Mouse (Mus musculus) megakaryocyte, embryonic 14.5 days (primary cell): ENCODE data around the gene Pigyl. TPM values are rescaled to one million over a fixed set of nuclear protein-coding genes. Genes with fewer than 3 reads are reported as not detected.
"Not testable (repeated sequence)": the region's sequence is repeated elsewhere in the genome, so short reads cannot be mapped to it uniquely, and the experiment has no call there.

ENCODE experiments used
- H3K27me3 ChIP-seq: replicated peaks from 2 replicates; pipeline ENCODE3; 2012; ENCODE audit warnings: inconsistent platforms
- H3K36me3 ChIP-seq: replicated peaks from 2 replicates; pipeline ENCODE3; 2012; ENCODE audit warnings: low read length, inconsistent platforms, mixed read lengths
- H3K4me1 ChIP-seq: 2 replicates; pipeline ENCODE4 v1.6.1; 2012; ENCODE audit warnings: inconsistent platforms
- H3K4me3 ChIP-seq: replicated peaks from 2 replicates; pipeline ENCODE3; 2012; ENCODE audit warnings: moderate library complexity, mild to moderate bottlenecking, inconsistent platforms
- H3K9me3 ChIP-seq: 2 replicates; pipeline ENCODE4 v1.6.1; 2012; ENCODE audit warnings: inconsistent platforms
- FLI1 ChIP-seq: IDR thresholded peaks from 2 replicates; pipeline ENCODE4 v1.6.1; 2012; ENCODE audit warnings: low read length, inconsistent platforms, mixed read lengths
- GATA1 ChIP-seq: IDR thresholded peaks from 3 replicates; pipeline ENCODE4 v1.6.1; 2012; ENCODE audit warnings: mixed read lengths, low read length, inconsistent platforms, borderline replicate concordance
- polyA plus RNA-seq: library from polyadenylated mRNA; stranded (reverse); fragments of >175 nt; gene quantifications from 2 replicates; pipeline ENCODE4 v1.2.3, GENCODE M21; 2012; ENCODE audit warnings: low replicate concordance; ENCODE audit not compliant: insufficient read depth

Pigyl gene
- polyA plus RNA-seq, 1 experiment, result 28.4 TPM

DNA sequence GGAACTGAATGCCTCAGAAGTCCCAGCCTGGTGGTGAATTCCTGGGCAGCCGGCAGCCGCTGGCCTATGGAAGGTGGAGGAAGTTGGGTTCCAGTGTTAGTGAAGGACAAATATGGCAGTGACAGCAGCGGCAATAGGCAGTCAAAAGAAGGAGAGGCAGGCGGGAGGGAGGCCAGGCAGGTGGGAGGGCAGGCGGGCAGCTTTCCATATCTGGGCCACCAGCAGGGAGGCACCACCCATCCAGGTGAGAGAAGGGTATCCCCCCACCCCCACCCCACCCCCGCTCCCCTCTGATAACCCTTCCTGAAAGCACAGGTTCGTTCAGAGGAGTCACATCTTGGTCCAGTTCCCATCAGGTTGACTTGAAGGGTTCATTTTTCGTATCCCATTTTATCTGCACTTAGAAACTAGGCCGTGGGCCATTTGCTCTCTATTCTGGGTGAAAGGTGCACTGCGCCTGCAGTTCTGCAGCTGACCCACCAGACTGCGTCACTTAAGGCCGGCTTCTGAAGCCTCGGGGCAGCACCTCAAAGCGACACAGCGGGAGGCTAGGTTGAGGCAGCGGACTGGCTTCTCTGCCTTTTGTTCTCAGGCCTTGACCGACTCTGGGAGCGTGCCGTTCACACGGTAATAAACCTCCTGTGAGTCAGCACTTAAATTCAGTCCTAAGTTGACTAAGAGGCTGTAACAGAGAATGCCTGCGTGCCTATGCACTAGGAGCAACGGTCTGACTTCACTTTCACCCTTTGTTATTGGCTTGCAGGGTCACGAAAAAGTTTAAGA lies 19.7 kb upstream of the Pigyl start:
- no peak for TF ChIP-seq FLI1
- H3K4me1 ChIP-seq, result peaks cover 4% of the 10 kb centered on the region

GRCm38 (mm10) chr9:22138480-22138879 lies 18.2 kb upstream of the Pigyl start:
- TF ChIP-seq GATA1 (no peak), FLI1 (no peak)
- peaks cover 7% of the 10 kb centered on the region for H3K4me1 ChIP-seq

More for the DNA sequence above, 19.7 kb upstream of the Pigyl start:
- Histone ChIP-seq H3K36me3 (no peaks in the 10 kb centered on the region), H3K9me3 (peaks cover 12% of the 10 kb centered on the region), H3K4me3 (no peak overlapping the region), H3K27me3 (peaks cover 14% of the 10 kb centered on the region)

DNA sequence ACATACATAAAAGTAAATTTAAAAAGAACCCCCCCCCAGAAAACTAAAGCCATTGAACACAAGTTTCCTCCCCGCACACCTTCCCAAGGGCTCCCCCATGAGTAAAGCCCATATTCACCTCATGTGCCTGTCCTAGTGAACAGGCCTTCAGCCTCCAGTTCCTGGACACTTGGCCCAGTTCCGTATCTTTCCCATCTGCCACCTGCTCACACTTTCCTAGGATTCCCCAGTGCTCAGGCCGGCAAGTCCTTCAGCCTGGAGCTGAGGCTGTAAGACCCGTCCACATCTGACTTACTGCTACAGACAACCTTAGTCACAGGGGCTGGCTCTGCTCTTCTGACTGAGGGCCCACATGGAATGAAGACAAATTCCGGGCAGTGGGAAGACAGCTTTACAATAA lies 16.9 kb upstream of the Pigyl start:
- no peak overlapping the region for H3K4me3 ChIP-seq
- H3K27me3 ChIP-seq, result peaks cover 9% of the 10 kb centered on the region
- H3K9me3 ChIP-seq, result peaks cover 9% of the 10 kb centered on the region; the same call in 1 of the 2 replicates
- no peaks in the 10 kb centered on the region for H3K36me3 ChIP-seq
- TF ChIP-seq GATA1 (no peak), FLI1 (no peak)
- H3K4me1 ChIP-seq, result peaks cover 10% of the 10 kb centered on the region

More at GRCm38 (mm10) chr9:22138480-22138879, 18.2 kb upstream of the Pigyl start:
- Histone ChIP-seq H3K27me3 (peaks cover 9% of the 10 kb centered on the region), H3K9me3 (peaks cover 9% of the 10 kb centered on the region; the same call in 1 of the 2 replicates), H3K4me3 (no peak overlapping the region), H3K36me3 (no peaks in the 10 kb centered on the region)

DNA sequence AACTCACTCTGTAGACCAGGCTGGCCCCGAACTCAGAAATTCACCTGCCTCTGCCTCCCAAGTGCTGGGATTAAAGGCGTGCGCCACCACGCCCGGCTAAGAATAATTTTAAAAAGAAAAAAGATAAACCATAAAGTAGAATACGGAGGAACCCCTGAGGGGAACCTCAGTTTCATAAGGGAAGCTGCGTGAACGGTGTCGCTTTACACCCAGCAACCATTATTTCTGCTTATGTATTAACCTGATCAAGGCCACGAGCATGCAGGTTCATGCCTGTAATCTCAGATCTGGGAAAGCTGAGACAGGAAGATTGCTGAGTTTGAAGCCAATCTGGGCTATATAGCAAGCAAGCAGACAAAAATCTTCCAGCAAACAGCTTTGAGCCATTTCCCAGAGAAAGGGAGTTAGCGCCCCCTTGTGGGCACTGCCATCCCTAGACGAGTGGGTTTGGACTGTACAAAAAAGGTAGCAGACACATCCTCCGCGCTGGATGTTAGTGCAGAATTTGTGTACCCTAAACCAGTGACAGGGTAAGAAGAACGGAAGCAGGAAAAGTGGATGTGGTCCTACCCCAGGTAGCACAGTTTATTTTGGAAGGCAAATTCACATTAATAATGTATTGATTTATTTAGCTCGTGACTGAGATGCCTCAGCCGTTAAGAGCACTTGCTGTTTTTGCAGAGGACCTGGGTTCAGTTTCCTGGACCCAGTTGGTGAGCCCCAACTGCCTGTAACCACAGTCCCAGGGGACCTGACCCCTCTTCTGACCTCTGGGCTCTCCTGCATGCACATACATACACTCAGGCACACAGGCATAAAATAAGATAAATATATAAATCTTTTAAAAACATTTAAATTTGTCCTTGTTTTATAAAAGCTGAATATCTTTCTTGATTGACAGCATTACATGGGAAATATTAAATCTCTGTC lies 13.3 kb upstream of the Pigyl start:
- no peak overlapping the region for H3K4me3 ChIP-seq
- H3K4me1 ChIP-seq, result peaks cover 10% of the 10 kb centered on the region
- TF ChIP-seq FLI1 (no peak), GATA1 (no peak)

DNA sequence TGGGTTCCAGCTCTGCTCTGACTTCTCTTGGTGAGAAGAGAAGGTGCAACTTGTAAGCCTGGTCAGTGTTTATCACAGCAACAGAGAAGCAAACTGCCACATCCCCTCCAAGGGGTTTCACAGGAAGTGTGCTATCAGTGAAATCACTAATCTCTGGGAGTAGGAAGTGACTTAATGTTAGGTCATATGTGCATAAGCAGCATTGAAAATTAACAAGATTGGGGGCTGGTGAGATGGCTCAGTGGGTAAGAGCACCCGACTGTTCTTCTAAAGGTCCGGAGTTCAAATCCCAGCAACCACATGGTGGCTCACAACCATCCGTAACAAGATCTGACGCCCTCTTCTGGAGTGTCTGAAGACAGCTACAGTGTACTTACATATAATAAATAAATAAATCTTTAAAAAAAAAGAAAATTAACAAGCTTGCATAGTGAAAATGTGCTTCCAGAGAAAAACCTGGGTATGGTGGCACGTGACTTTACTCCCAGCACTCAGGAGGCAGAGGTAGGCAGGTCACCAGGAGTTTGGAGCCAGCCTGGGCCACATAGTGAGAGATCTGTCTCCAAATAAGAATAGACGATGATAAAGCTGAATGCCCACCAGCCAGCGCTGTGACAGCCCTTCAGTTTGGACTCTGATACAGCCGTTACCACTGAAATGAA lies 12.2 kb upstream of the Pigyl start:
- Histone ChIP-seq H3K4me1 (peaks cover 10% of the 10 kb centered on the region), H3K9me3 (peaks cover 17% of the 10 kb centered on the region), H3K4me3 (no peak overlapping the region), H3K36me3 (no peaks in the 10 kb centered on the region), H3K27me3 (peaks cover 8% of the 10 kb centered on the region)
- TF ChIP-seq GATA1, result no peak
- no peak for TF ChIP-seq FLI1

More for the DNA sequence above, 13.3 kb upstream of the Pigyl start:
- Histone ChIP-seq H3K9me3 (peaks cover 18% of the 10 kb centered on the region), H3K36me3 (no peaks in the 10 kb centered on the region), H3K27me3 (peaks cover 7% of the 10 kb centered on the region)

DNA sequence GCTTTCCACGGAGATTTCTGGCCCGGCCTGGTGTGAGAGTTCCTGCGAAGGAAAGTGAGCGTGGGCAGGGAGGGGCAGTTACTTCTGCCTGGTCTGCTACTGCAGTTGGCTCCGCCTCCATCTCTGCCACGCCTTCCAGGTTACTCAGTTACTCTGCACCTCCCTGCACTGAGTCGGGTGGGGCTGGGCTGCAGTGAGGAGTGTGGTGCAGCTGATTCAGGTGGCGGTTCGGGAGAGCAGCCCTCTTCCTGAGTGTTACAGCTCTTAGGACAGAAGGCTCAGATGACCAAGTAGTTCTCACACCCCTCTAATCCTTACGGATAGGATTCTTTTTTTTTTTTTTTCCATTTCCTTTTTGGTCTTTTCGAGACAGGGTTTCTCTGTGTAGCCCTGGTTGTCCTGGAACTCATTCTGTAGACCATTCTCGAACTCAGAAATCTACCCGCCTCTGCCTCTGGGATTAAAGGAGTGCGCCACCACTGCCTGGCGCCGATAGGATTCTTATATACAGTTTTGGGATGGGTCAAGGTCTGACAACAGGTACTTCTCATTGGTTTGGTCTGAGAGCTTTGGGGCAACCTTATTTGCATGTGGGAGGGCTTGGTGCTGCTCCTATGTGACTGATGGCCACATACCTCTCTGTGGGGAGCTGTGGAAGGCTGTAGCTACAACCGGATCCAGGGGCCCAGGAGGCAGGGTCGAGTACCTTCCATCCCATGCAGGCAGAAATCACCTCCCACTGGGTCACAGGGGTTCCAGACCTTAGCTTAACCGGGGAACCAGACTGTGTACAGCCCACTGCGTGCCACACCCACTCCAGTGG lies 7.0 kb upstream of the Pigyl start:
- Histone ChIP-seq H3K4me3 (no peak overlapping the region), H3K36me3 (no peaks in the 10 kb centered on the region), H3K4me1 (no peaks in the 10 kb centered on the region), H3K9me3 (peaks cover 16% of the 10 kb centered on the region), H3K27me3 (peaks cover 13% of the 10 kb centered on the region)
- no peak for TF ChIP-seq GATA1
- TF ChIP-seq FLI1, result no peak

GRCm38 (mm10) chr9:22150249-22150693 lies 6.4 kb upstream of the Pigyl start:
- H3K27me3 ChIP-seq, result peaks cover 13% of the 10 kb centered on the region
- not testable (repeated sequence) for H3K36me3 ChIP-seq, H3K4me3 ChIP-seq

DNA sequence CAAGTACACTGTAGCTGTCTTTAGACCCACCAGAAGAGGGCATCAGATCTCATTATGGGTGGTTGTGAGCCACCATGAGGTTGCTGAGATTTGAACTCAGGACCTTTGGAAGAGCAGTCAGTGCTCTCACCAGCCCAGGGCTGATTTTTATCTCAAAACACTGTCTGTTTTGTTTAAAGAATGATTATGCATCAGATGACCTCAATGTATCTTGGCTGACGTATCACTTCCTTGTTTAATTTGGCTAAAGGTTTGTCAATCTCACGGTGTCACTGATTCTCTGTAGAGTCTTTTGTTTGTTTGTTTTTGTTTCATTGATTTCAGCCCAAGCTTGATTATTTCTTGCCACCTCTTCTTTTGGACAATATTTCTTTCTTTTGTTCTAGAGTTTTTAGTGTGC lies 5.7 kb upstream of the Pigyl start:
- peaks cover 13% of the 10 kb centered on the region for H3K27me3 ChIP-seq
- peaks cover 8% of the 10 kb centered on the region for H3K4me1 ChIP-seq
- H3K9me3 ChIP-seq, result peaks cover 16% of the 10 kb centered on the region
- H3K4me3 ChIP-seq, result no peak overlapping the region
- TF ChIP-seq FLI1 (no peak), GATA1 (no peak)
- H3K36me3 ChIP-seq, result no peaks in the 10 kb centered on the region

More at GRCm38 (mm10) chr9:22150249-22150693, 6.4 kb upstream of the Pigyl start:
- not testable (repeated sequence) for H3K4me1 ChIP-seq
- peaks cover 16% of the 10 kb centered on the region for H3K9me3 ChIP-seq

- H3K27me3 ChIP-seq, result peaks cover 10% of the 10 kb centered on the region
- H3K9me3 ChIP-seq, result peaks cover 6% of the 10 kb centered on the region; the same call in 1 of the 2 replicates
- peaks cover 10% of the 10 kb centered on the region for H3K36me3 ChIP-seq
- peaks cover 25% of the 10 kb centered on the region for H3K4me1 ChIP-seq
- no peak overlapping the region for H3K4me3 ChIP-seq
- no peak for TF ChIP-seq FLI1
- TF ChIP-seq GATA1, result no peak
Observed at GRCm38 (mm10) chr9:22153810-22154209, 2.8 kb upstream of the Pigyl start.
